Mouse (Mus musculus) cerebellum, postnatal 4 days (tissue): ENCODE measurements around the gene Zfp94.
A peak's percentile ranks its signal among the peaks of the same experiment; 100 is the strongest.

Source experiments
- DNase-seq, 2 experiments: peaks; one replicate each; pipeline ENCODE4 v3.0.0; 2022; ENCODE audit warnings: low spot score in 2 of 2, mixed read lengths in 1 of 2

Gene Zfp94

DNA sequence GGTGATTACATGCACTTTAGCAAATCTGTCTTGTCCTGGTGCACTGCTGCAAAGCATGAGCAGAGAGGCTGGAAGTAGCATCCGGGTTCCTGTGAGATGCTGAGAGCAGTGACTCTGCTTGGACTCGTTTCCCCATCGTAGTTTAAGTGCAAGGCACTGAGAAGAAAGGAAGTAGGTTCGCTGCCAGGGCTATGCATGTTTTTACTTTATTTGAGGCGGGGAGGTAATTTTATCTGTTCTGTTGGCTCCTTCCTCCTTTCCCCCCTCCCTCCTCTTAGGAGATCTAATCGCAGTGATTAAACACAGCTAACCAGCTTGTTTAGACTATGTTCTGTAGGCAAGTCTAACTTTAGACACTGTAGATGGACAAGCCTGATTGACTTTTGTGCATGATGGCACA is 2.5 kb upstream of the Zfp94 start:
- DNase-seq: no peak

DNA sequence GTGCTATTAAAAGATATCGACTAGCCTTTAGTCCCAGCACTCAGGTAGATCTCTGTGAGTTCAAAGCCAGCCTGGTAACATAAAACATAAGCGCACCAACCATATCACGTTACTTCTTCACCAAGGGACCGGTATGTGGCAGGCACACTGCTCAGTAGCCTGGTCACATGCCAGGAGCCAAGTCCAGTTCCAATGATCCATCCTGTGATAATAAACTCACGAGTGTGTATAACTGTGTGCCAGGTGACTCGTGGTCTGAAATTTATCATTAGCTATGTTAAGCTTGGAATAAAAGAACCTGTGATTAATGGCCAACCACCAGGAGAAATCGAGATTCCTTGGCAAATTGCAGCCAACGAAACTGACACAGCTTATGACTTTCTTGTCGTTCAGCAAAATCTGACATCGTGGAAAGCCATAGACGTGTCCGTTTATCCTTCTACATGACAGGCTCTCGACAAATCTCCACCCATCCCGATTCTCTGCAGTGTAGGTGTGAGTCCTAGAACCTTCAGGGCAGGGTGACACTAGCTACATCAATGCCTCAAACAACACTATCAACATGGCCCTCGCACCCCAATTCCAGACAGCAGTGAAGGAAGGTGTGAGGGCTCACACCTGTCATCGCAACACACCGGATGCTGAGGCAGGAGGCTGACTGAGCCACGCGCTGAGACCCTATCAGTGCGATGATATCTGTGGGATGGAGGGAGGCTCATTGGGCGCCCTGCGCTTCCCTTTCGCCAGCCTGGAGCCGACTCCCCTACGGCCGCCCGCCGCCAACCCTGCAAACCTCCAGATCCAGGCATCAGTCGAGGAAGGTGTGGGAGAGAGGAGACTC is 520 bp downstream of the Zfp94 start:
- no peak for DNase-seq

DNA sequence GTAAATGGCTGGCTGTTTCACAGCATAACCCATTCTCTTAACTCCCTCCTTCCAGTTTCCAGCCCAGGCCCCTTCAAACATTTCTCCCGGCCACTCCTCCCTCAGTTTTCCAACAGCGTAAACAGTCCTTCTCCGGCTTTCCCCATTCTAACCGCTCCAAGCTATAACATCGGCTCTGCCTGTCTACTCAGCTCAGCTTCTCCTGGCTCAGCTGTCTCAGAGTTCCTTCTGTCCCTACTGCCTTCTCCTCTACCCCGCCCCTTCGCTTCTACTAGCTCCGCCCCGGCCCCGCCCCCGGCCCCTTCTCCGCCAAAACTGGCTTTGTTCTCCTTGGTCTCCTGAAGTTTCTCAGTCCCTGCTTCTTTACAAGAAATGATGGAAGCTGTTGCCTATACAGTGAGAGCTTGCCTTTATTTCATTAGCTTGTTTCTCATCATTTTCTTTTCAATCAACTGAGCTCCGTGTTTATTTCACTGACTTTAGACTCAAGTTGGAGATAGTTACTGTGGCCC is 15.6 kb downstream of the Zfp94 start, which contains the start of gene Zfp61:
Gene Zfp61 (minus strand): TSS at position 462 of the 512 bp plus-strand sequence.
- peak in 1 of 2 experiments; percentile 32 for DNase-seq

DNA sequence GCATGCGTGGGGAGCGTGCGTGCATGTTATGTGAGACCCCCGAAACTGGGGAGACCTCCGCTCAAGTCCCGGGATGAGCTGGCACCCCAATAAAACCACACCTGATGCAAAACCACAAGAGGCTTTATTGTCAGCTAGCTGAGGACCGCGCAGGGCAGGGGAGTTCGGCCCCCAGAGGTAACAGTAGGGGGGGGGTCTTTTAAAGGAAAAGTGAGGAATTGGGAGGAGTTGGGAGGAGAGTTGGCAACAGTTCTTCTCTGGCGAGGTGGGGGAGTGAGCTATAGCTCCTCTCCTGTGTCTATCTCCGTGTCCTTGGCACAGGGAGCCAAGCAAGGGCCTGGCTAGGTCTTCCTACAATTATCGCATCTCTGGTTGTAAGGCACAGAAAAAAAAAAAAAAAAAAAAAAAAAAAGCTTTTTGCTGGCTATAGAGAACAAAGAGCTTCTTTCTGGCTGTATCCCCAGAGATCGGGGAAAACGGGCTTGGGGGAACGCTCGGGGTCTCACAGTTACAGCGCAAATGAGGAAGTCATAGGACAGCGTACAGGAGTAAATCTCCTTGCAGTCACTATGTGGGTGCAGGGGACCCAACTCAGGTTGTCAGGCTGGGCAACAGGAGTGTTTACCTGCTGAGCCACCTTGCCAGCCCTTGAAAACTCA is 16.5 kb downstream of the Zfp94 start:
- peak in 1 of 2 experiments; percentile 26 for DNase-seq

DNA sequence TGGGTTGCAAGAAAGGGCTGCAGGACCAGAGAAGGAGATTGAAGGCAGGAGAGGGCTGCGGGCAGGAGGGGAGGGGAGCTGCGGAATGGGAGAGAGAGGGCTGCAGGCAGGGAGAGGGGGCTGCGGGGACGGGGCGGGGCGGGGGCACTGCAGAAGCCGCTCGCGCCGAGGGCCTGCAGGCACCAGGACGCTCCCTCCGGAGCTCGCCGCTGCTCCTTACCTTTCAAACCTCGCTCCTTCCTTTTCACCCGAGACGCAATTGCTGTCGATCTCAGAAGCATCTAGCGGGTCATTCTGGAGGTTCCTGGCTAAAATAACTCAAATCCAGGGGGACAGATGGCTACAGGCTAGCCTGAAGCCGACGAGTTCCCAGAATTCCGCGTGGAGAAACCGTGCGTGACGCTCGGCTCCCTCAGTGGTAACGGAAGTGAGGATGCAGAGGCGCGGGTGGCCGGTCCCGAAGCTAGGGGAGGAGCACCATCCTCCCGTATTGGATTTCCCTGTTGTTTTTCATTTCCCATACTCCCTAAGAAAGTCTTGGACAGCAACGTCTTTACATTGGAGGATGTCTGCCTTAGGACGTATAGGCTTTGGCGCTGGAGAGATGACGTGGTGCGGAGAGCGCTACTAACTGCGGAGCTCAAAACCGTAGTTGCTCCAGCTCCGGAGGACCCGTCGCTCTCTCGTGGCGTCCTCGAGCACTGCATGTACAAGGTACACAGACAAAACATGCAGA is 17.3 kb downstream of the Zfp94 start:
- peak; percentile 56 to 80 for DNase-seq

DNA sequence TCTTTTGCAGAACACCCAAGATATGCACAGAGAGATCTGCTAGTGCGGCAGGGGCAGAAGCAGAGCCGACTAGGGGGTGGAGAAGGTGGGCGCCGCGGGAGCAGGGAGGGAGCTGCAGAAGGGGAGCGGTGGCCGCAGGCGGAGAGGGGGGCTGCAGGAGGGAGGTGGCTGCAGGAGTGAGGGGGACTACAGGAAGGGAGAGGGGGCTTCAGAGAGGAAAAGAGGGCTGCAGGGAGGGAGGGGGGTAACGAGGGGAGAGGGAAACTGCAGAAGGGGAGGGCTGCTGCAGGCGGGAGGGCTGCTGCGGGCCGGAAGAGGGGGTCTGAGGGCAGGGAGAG is 17.9 kb downstream of the Zfp94 start:
- DNase-seq: peak in 1 of 2 experiments; percentile 15

DNA sequence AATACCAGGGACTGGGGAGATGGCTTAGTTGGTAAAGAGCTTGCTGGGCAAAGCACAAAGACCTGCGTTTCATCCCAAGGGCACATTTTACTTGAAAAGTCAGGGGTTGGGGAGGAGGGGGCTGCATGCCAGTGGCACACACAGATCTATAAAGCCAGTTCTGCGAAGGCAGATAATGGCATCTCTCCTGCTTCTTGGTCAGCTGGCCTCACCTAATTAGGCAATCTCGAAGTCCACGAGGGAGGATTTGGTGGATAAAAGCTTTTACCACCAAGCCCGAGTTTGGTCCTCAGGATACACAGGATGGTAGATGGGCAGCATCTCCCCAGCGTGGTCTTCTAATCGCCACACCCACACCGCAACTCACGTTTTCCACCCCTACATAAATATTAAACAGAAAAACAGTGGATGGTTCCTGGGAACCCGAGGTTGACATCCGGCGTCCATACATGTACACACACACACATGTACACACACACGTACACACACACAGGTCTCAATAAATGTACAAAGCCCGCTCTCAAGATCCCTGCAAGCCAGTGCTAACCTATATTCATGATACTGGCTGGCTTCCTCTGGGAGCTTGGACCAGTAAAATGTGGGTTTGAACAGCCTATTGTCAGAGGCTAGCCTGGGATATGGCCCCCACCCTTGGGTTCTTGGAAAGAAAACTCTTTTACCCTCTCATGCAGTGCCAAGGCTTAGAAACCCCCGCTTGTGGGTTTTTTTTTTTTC is 18.9 kb downstream of the Zfp94 start:
- no peak for DNase-seq

DNA sequence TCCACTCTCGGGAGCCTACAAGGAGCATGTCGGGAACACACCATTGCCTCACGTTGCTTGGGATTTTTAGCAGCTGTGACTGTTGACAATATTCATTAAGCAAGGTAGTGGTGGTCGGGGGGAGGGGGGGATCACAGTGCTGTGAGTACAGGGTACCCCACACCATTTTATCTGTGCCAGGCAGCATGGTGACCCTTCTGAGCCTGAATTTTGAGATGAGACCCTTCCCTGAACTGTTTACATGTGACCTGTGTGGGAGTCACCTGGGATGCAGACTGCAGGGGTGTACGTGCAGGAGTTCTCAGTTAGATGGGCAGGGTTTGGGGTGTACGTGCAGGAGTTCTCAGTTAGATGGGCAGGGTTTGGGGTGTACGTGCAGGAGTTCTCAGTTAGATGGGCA is 20.1 kb downstream of the Zfp94 start:
- no peak for DNase-seq

DNA sequence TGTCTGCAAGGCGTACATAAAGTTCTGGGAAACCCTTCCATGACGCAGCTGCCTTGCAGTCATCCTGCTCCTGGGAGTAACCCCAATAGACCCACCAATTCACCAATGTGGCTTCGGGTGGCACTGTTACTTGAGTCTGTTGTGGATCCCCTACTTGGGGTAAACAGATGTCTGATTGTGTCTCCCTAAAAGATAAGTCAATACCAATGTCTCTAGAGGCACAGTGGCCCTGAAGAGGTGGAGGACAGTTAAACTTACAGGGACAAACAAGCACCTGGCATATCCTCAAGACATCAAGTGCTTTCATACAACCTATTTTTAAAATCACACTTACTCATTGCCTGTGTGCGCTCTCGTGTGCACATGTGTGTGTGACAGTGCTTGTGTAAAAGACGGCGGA is 21.1 kb downstream of the Zfp94 start:
- DNase-seq: no peak

DNA sequence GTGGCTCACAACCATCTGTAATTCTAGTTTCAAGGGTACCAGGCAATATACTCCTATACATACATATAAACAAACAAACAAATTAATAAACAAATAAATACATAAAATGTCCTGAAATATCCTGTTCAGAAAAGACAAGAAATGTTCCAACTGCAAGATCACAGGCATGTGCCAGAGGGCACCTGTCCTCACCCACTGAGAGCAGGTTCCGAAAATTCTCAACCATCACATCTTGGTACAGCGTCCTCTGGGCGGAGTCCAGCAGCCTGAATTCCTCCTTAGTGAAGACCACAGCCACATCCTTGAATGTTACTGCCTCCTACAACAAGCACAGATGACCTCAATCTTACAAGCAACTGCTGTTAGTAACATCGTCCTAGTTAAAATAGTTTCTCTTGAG is 21.7 kb downstream of the Zfp94 start:
- DNase-seq: no peak

DNA sequence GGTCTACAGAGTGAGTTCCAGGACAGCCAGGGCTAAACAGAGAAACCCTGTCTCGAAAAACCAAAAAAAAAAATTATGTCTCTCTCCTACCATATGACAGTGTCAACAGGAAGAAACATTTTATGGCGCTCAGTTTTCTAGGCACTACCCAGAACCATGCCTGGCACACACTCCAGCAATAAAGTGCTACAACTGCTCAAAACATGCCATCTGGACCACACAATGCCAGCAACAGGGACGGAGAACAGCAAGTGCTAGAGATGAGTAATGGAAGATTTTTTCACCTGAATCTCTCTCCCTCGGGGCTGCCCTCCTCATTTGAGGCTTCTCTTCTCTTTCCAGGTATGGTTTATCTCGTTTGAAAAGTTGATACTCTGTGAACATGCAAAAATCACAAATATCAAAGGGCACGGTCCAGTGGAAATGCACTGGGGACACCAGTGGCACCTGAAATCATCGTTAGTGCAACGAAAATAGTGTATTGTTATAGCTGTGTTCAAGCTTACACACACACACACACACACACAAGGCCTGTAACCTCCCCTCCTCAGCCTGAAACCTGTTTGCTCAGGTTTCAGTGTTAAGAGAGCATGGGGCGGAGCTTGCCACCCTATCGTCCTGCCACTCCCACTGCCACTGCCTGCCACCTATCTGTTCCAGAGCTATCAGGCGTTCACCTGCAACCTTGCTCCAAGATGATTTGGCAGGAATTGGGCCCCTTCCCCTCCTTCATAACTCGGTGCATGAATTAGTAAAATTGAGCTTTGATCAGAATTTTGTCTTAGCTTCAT is 23.2 kb downstream of the Zfp94 start:
- DNase-seq: no peak

DNA sequence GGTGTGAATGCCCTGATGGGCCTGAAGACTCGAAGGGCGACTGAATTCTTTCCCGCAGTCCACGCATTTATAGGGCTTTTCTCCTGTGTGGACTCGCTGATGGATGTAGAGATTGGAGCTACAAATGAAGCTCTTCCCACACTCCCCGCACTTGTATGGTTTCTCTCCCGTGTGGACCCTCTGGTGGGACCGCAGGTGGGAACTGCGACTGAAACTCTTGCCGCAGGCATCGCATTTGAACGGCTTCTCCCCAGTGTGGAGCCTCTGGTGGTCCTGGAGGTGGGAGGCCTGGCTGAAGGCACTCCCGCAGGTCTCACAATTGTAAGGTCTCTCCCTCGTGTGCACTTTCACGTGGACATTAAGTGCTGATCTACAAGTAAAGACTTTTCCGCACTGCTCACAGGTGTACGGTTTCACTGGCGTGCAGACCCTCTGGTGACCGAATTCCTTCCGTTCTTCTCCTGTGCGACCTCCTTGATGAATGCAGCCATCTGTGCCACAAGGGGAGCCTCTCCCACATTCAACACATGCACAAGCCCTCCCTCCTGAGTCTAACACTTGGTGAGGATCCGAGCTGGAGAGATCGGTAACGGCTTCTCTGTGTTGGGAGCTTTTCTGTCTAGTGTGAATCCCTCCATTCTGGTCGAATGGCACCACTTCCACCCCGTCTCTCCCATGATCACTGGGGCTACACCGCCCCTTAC is 24.9 kb downstream of the Zfp94 start:
- DNase-seq: no peak

DNA sequence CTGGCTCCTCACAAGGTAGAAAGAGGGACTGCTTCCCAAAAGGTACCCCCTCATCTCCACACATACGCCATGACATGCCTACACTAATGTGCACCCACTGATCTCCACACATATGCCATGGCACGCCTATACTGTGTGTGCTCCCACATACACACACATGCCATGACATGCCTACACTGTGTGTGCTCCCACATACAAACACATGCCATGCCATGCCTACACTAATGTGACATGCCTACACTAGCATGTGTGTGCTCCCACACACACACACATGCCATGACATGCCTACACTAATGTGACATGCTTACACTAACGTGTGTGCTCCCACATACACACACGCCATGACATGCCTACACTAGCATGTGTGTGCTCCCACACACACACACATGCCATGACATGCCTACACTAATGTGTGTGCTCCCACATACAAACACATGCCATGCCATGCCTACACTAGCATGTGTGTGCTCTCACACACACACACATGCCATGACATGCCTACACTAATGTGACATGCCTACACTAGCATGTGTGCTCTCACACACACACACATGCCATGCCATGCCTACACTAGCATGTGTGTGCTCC is 26.3 kb downstream of the Zfp94 start:
- DNase-seq: no peak

DNA sequence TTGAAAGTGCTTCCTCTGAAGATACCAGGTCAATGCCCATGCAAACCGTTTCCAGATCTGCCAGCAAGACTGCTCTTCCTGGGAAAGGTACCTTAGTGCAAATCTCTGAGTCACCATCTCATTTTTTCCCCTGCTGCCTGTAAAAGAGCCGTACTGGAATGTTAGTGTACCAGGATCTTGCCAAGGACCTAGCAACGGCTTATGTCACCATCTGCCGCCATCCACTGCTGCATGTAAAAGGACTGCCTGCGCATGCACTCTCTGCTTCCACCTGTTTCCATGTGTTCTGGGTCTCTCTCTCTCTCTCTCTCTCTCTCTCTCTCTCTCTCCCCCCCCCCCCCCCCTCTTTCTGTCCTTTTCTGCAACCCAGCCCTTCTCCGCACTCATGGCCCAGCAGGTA is 28.0 kb downstream of the Zfp94 start:
- no peak for DNase-seq

DNA sequence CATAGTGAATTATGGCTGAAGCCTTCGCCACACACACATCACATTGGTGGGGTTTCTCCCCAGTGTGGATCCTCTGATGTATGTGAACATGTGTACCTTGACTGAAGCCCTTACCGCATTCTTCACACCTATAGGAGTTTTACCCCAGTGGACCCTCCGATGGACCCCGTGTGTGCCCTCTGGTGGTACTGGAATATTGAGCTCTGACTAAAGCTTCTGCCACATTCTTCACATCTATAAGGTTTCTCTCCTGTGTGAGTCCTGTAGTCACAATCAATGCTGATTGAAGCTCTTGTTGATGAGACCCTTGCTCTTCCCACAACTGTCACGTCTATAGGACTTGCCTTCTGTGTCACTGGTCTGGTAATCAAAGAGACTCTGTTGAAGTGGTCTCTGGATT is 28.8 kb downstream of the Zfp94 start:
- no peak for DNase-seq

DNA sequence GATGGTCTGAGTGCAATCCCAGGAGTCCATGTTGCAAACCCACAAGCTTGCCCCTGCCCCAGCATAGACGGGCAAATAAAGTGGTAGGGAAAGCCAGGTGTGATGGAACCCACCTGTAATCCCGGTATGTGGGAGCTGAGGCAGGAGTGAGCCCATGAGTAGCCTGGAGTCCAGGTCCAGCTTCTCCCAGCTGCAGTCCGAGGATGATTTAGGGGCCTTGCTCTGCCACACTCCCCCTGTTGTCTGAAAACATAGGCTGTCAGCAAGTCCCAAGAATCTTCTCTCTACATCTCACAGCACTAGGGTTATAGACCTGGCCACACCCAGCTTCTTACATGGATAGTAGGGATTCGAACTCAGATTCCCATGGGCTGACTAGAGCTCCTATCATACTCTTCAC is 29.6 kb downstream of the Zfp94 start:
- no peak for DNase-seq

DNA sequence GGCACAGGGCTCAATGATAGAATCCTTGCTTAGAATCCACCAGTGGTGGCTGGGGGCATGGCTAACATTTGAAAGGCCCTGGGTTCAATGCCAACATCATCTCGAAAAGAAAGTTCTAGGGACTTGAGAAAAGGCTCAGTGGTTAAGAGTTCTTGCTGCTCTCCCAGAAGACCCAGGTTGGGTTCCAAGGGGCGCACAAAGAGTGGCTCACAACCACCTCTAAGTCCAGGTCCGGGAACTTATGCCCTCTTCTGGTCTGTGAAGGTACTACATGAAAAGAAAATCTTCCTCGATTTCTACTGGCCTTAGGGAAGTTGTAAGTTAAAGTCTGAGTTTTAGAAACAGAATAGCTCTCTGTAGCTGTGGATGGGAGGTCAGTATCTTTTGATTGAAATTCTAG is 30.4 kb downstream of the Zfp94 start:
- no peak for DNase-seq

DNA sequence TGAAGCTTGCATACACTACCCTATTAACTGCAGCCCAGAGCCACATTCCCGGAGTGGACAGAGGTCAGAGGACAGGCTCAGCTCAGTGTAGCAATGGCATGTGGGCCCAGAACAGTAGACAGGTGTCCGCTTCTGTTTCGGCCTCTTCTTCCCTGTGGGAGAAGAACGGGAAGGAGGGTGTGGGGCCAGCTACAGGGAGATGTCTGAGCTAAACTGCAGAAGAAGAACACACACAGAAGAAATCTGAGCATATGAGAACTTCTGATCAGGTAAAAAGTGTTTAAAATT is 35.7 kb downstream of the Zfp94 start:
- DNase-seq: no peak

DNA sequence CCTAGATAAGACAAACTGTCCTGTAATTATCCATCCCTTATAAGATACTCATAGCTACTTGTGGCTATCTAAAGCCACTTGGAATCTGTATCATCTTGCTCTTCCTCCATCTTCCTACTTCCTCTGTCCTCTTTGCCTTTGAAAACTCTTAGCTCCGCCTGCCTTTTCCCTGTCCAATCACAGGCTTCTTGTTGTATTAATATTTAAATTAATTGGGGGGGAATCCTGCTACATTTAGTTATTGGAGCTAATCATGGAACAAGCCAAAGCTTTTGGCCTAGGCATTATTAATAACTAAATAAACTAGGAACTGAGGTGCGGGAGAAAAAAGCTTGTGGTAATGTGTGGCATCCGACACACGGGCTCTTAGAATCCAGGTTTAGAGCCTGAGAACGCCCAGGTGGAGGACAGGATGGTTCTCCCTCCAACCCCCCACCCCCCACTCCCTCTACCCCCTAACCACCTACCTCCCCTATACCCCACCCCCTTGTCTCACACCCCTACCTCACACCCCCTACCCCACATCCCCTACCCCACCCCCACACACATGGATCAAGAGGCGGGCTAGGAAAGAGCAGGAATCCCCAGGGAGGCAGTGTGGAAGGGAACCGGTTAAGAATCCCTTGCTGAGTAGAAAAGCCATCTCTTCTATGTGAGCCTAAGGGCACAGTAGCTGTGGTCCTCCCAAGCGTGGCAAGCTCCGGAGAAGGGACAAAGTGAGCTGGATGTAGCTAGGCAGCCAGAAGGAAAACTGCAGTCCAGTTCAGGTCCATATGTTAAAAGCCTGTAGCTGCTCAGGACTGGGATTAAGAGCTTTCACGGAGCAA is 36.2 kb downstream of the Zfp94 start:
- DNase-seq: no peak
